Mouse (Mus musculus) liver, embryonic 16.5 days (tissue): ENCODE data around the gene Exosc5. TPM values are rescaled to one million over a fixed set of nuclear protein-coding genes. Genes with fewer than 3 reads are reported as not detected.

Source experiments
- ATAC-seq: fragments of 200-750 bp; cut with Nextera tagmentation; 2 replicates; pipeline ENCODE4 v1.8.0; 2017; ENCODE audit warnings: low read depth, mild to moderate bottlenecking, moderate number of reproducible peaks, moderate library complexity
- H3K27ac ChIP-seq: fragments of 300-500 bp; sonication (generic); 2 replicates; pipeline ENCODE4 v1.5.1; 2014; ENCODE audit warnings: mild to moderate bottlenecking, low read length
- H3K27me3 ChIP-seq: fragments of 300-500 bp; sonication (generic); 2 replicates; pipeline ENCODE4 v1.6.1; 2014; ENCODE audit warnings: low read depth, low read length, mixed read lengths; ENCODE audit not compliant: control insufficient read depth, insufficient read depth
- H3K36me3 ChIP-seq: fragments of 300-500 bp; sonication (generic); 2 replicates; pipeline ENCODE4 v1.6.1; 2014; ENCODE audit warnings: mild to moderate bottlenecking; ENCODE audit not compliant: control insufficient read depth, insufficient read depth
- H3K4me1 ChIP-seq: fragments of 300-500 bp; sonication (generic); 2 replicates; pipeline ENCODE4 v1.6.1; 2014; ENCODE audit warnings: low read depth, low read length, mixed read lengths; ENCODE audit not compliant: control insufficient read depth
- H3K4me2 ChIP-seq: fragments of 300-500 bp; sonication (generic); 2 replicates; pipeline ENCODE4 v1.6.1; 2014; ENCODE audit warnings: low read depth, low read length, mixed read lengths
- H3K4me3 ChIP-seq: fragments of 300-500 bp; sonication (generic); 2 replicates; pipeline ENCODE4 v1.5.1; 2014; ENCODE audit warnings: low read depth, mild to moderate bottlenecking, low read length
- H3K9ac ChIP-seq: fragments of 300-500 bp; sonication (generic); 2 replicates; pipeline ENCODE4 v1.6.1; 2014; ENCODE audit warnings: low read depth, low read length
- H3K9me3 ChIP-seq: fragments of 300-500 bp; sonication (generic); replicated peaks from 2 replicates; pipeline ENCODE4 v1.6.1; 2016; ENCODE audit warnings: low read length; ENCODE audit not compliant: control insufficient read depth
- WGBS: fragments of 180-500 bp; shearing (Covaris S2); extraction: QIAGEN DNeasy Blood & Tissue Kit; methylation state at CpG from one replicate; pipeline ENCODE4 v1.1.7; 2014; ENCODE audit not compliant: insufficient replicate concordance; 5-methylcytosine and 5-hydroxymethylcytosine counted together
- polyA plus RNA-seq: library from polyadenylated mRNA; unstranded; fragments of >200 nt; fragmentation: Nextera tagmentation; extraction: Ambion mirVana; gene quantifications from 2 replicates; pipeline ENCODE4 v1.2.1, GENCODE M21; 2015

The Exosc5 gene
- polyA plus RNA-seq, 1 experiment from 2014 or later = 39.1 TPM

GRCm38 (mm10) chr7:25704716-25705364, 45.9 kb downstream of the Exosc5 start:
- H3K27ac ChIP-seq = no peak overlapping the region
- 41% methylated on average over 37 of the region's 37 CpGs for WGBS
- H3K4me3 ChIP-seq = peak overlapping the region; percentile 26; the same call in 1 of the 2 replicates
- no peak overlapping the region for H3K9ac ChIP-seq
- H3K9me3 ChIP-seq = peaks cover 5% of the 10 kb centered on the region
- H3K36me3 ChIP-seq = peaks cover 21% of the 10 kb centered on the region
- ATAC-seq = no peak
- H3K4me1 ChIP-seq = peaks cover 34% of the 10 kb centered on the region
- no peaks in the 10 kb centered on the region for H3K27me3 ChIP-seq
- H3K4me2 ChIP-seq = peak overlapping the region; percentile 46

- H3K4me2 ChIP-seq = no peak overlapping the region
- H3K9ac ChIP-seq = no peak overlapping the region
- peaks cover 16% of the 10 kb centered on the region for H3K36me3 ChIP-seq
- peak overlapping the region; percentile 31 for H3K27ac ChIP-seq
- H3K27me3 ChIP-seq = no peaks in the 10 kb centered on the region
- 56% methylated on average over 6 of the region's 6 CpGs for WGBS
- H3K4me1 ChIP-seq = peaks cover 44% of the 10 kb centered on the region
- H3K9me3 ChIP-seq = peaks cover 3% of the 10 kb centered on the region
- no peak for ATAC-seq
- no peak overlapping the region for H3K4me3 ChIP-seq
Measured at GRCm38 (mm10) chr7:25705801-25706251, 46.9 kb downstream of the Exosc5 start.

GRCm38 (mm10) chr7:25706578-25707170, 47.7 kb downstream of the Exosc5 start:
- no peak for ATAC-seq
- 0 out of 2 replicates have a peak overlapping the region, but pooled peaks have one; percentile 5 for H3K4me2 ChIP-seq
- 46% methylated on average over 7 of the region's 7 CpGs for WGBS
- H3K27me3 ChIP-seq = no peaks in the 10 kb centered on the region
- H3K9me3 ChIP-seq = peaks cover 3% of the 10 kb centered on the region
- H3K9ac ChIP-seq = no peak overlapping the region
- no peak overlapping the region for H3K4me3 ChIP-seq
- peak overlapping the region; percentile 56 for H3K27ac ChIP-seq
- peaks cover 47% of the 10 kb centered on the region for H3K4me1 ChIP-seq
- peaks cover 8% of the 10 kb centered on the region for H3K36me3 ChIP-seq

GRCm38 (mm10) chr7:25707581-25708292, 48.8 kb downstream of the Exosc5 start:
- H3K27ac ChIP-seq = peak overlapping the region; percentile 56
- H3K36me3 ChIP-seq = no peaks in the 10 kb centered on the region; the same call in 1 of the 2 replicates
- peaks cover 50% of the 10 kb centered on the region for H3K4me1 ChIP-seq
- no peaks in the 10 kb centered on the region for H3K9me3 ChIP-seq
- peak; percentile 22 for ATAC-seq
- no peaks in the 10 kb centered on the region for H3K27me3 ChIP-seq
- H3K4me2 ChIP-seq = no peak overlapping the region
- H3K4me3 ChIP-seq = no peak overlapping the region
- H3K9ac ChIP-seq = no peak overlapping the region
- 49% methylated on average over 15 of the region's 15 CpGs for WGBS

GRCm38 (mm10) chr7:25709961-25710360, 51.0 kb downstream of the Exosc5 start:
- Histone ChIP-seq H3K4me3 (no peak overlapping the region), H3K4me2 (no peak overlapping the region), H3K9ac (no peak overlapping the region), H3K27ac (no peak overlapping the region), H3K27me3 (no peaks in the 10 kb centered on the region), H3K4me1 (peaks cover 37% of the 10 kb centered on the region), H3K36me3 (peaks cover 12% of the 10 kb centered on the region), H3K9me3 (no peaks in the 10 kb centered on the region)
- no peak for ATAC-seq
- WGBS = 53% methylated on average over 12 of the region's 12 CpGs

- ATAC-seq = no peak
- 50% methylated on average over 7 of the region's 7 CpGs for WGBS
- H3K4me2 ChIP-seq = no peak overlapping the region
- H3K4me1 ChIP-seq = peaks cover 33% of the 10 kb centered on the region
- H3K4me3 ChIP-seq = no peak overlapping the region
- H3K27me3 ChIP-seq = no peaks in the 10 kb centered on the region
- H3K9me3 ChIP-seq = no peaks in the 10 kb centered on the region
- 0 out of 2 replicates have a peak overlapping the region, but pooled peaks have one; percentile 20 for H3K27ac ChIP-seq
- peaks cover 19% of the 10 kb centered on the region for H3K36me3 ChIP-seq
- H3K9ac ChIP-seq = no peak overlapping the region
Measured at GRCm38 (mm10) chr7:25710519-25711130, 51.7 kb downstream of the Exosc5 start.

GRCm38 (mm10) chr7:25711165-25711564, 52.2 kb downstream of the Exosc5 start:
- Histone ChIP-seq H3K36me3 (peaks cover 23% of the 10 kb centered on the region), H3K27ac (peak overlapping the region; percentile 20; the same call in 1 of the 2 replicates), H3K4me2 (no peak overlapping the region), H3K4me1 (peaks cover 29% of the 10 kb centered on the region), H3K9ac (no peak overlapping the region), H3K4me3 (no peak overlapping the region), H3K27me3 (no peaks in the 10 kb centered on the region), H3K9me3 (no peaks in the 10 kb centered on the region)
- whole genome bisulfite sequencing = 63% methylated on average over 5 of the region's 5 CpGs
- ATAC-seq = no peak

GRCm38 (mm10) chr7:25711731-25712197, 52.8 kb downstream of the Exosc5 start:
- peak overlapping the region; percentile 38; the same call in 1 of the 2 replicates for H3K27ac ChIP-seq
- peak; percentile 41 for ATAC-seq
- H3K36me3 ChIP-seq = peaks cover 23% of the 10 kb centered on the region
- H3K4me2 ChIP-seq = no peak overlapping the region
- H3K4me3 ChIP-seq = no peak overlapping the region
- H3K9me3 ChIP-seq = no peaks in the 10 kb centered on the region
- 26% methylated on average over 7 of the region's 7 CpGs for WGBS
- H3K9ac ChIP-seq = no peak overlapping the region
- H3K4me1 ChIP-seq = peaks cover 29% of the 10 kb centered on the region
- no peaks in the 10 kb centered on the region for H3K27me3 ChIP-seq
